Mouse (Mus musculus) kidney, postnatal 0 days (tissue): ENCODE data around the gene Cdc42bpa. TPM values are rescaled to one million over a fixed set of nuclear protein-coding genes. Genes with fewer than 3 reads are reported as not detected.

Experiments used
- ATAC-seq: fragments of 200-750 bp; cut with Nextera tagmentation; replicated peaks from 2 replicates; pipeline ENCODE4 v1.8.0; 2017; ENCODE audit warnings: low read depth, moderate number of reproducible peaks, moderate TSS enrichment, moderate library complexity; ENCODE audit not compliant: low FRiP score
- DNase-seq: peaks from one replicate; pipeline ENCODE4 v3.0.0-alpha.2; 2016; ENCODE audit warnings: low spot score
- H3K27ac ChIP-seq: fragments of 300-500 bp; sonication (generic); 2 replicates; pipeline ENCODE4 v1.5.1; 2014; ENCODE audit warnings: mild to moderate bottlenecking
- H3K27me3 ChIP-seq: fragments of 300-500 bp; sonication (generic); 2 replicates; pipeline ENCODE4 v1.6.1; 2014; ENCODE audit warnings: low read length, mixed read lengths; ENCODE audit not compliant: insufficient read depth
- H3K36me3 ChIP-seq: fragments of 300-500 bp; sonication (generic); 2 replicates; pipeline ENCODE4 v1.6.1; 2014; ENCODE audit warnings: low read length, mixed read lengths; ENCODE audit not compliant: insufficient read depth
- H3K4me1 ChIP-seq: fragments of 300-500 bp; sonication (generic); replicated peaks from 2 replicates; pipeline ENCODE4 v1.6.1; 2014; ENCODE audit warnings: antibody characterized with exemption, low read length, mixed read lengths; ENCODE audit not compliant: insufficient read depth
- H3K4me2 ChIP-seq: fragments of 300-500 bp; sonication (generic); 2 replicates; pipeline ENCODE4 v1.6.1; 2014; ENCODE audit warnings: mild to moderate bottlenecking, low read length, moderate library complexity, mixed read lengths
- H3K4me3 ChIP-seq: fragments of 300-500 bp; sonication (generic); replicated peaks from 2 replicates; pipeline ENCODE4 v1.5.1; 2014; ENCODE audit warnings: low read depth, low read length
- H3K9ac ChIP-seq: fragments of 300-500 bp; sonication (generic); 2 replicates; pipeline ENCODE4 v1.6.1; 2014; ENCODE audit warnings: low read depth, low read length
- H3K9me3 ChIP-seq: fragments of 300-500 bp; sonication (generic); replicated peaks from 2 replicates; pipeline ENCODE4 v1.6.1; 2016; ENCODE audit warnings: low read length, inconsistent platforms, mixed read lengths
- CTCF ChIP-seq: IDR thresholded peaks from 2 replicates; pipeline ENCODE4 v1.5.1; 2016; ENCODE audit warnings: antibody characterized with exemption, low read depth, mild to moderate bottlenecking, moderate library complexity
- WGBS: fragments of 180-500 bp; shearing (Covaris S2); extraction: QIAGEN DNeasy Blood & Tissue Kit; methylation state at CpG from one replicate; pipeline ENCODE4 v1.1.7; 2014; 5-methylcytosine and 5-hydroxymethylcytosine counted together
- polyA plus RNA-seq: library from polyadenylated mRNA; unstranded; fragments of >200 nt; fragmentation: Nextera tagmentation; extraction: Ambion mirVana; gene quantifications from 2 replicates; pipeline ENCODE4 v1.2.1, GENCODE M21; 2015

The Cdc42bpa gene
- polyA plus RNA-seq, 1 experiment from 2014 or later = 15.8 TPM

- WGBS = 85% methylated on average over 1 of the region's 1 CpGs
Measured at GRCm38 (mm10) chr1:179984171-179984570, 23.9 kb downstream of the Cdc42bpa start.

DNA sequence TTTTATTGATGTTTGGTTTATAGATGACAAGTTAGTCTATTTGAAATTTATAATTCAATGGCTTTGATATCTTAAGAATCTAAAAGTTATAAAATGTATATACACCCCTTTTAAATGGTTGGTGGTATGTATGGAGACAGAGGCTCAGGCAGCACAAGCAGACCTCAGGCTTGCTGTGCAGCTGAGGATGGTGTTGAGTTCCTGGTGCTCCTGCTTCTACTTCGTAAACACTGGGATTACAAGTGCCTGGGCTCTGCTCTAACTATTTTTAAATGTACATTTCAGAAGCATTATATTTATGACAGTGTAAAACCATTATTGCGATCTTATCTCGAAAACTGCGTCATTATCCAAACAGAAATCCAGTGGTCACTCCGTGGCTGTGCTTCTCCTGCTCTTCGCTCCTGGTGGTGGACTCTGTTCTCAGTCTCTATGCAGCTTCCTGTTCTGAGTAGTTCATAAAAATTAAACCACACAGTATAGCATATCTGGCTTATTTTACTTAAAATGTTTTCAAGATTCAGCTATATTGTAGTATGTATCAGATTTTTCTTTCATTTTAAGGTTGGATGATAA lies 31.5 kb downstream of the Cdc42bpa start:
- Histone ChIP-seq H3K27ac (no peak overlapping the region), H3K36me3 (no peaks in the 10 kb centered on the region), H3K4me2 (peak overlapping the region; percentile 7; the same call in 1 of the 2 replicates), H3K4me1 (no peaks in the 10 kb centered on the region), H3K9ac (no peak overlapping the region), H3K4me3 (no peak overlapping the region), H3K27me3 (no peaks in the 10 kb centered on the region), H3K9me3 (no peaks in the 10 kb centered on the region)
- 57% methylated on average over 6 of the region's 6 CpGs for WGBS
- DNase-seq (peak; percentile 35), ATAC-seq (no peak)
- TF ChIP-seq CTCF = no peak

More at GRCm38 (mm10) chr1:179984171-179984570, 23.9 kb downstream of the Cdc42bpa start:
- Histone ChIP-seq H3K27ac (no peak overlapping the region), H3K9me3 (no peaks in the 10 kb centered on the region), H3K27me3 (no peaks in the 10 kb centered on the region), H3K9ac (no peak overlapping the region), H3K4me2 (no peak overlapping the region), H3K36me3 (no peaks in the 10 kb centered on the region), H3K4me1 (no peaks in the 10 kb centered on the region), H3K4me3 (no peak overlapping the region)
- no peak for TF ChIP-seq CTCF
- DNase-seq = no peak
- ATAC-seq = no peak

DNA sequence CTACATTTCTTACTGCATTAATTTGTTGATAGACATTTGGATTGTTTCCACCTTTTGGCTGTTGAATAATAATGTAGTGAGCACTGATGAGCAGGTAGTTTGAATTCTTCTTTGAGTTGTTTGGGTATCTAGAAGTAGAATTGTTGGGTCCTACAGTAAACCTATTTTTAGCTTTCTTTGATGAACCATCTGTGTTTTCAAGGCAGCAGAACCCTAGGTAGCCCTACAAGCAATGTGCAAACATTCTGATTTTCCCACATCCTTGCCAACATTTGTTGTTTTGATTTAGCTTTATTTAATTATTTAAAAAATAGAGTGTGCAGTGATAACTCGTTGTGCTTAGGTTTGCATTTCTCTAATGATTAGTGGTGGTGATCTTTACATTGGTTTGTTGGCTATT lies 32.0 kb downstream of the Cdc42bpa start:
- H3K27me3 ChIP-seq = no peaks in the 10 kb centered on the region
- H3K4me2 ChIP-seq = no peak overlapping the region
- no peak overlapping the region for H3K9ac ChIP-seq
- H3K9me3 ChIP-seq = no peaks in the 10 kb centered on the region
- TF ChIP-seq CTCF = no peak
- 56% methylated on average over 1 of the region's 1 CpGs for WGBS
- DNase-seq (no peak), ATAC-seq (no peak)
- no peaks in the 10 kb centered on the region for H3K36me3 ChIP-seq
- H3K4me3 ChIP-seq = no peak overlapping the region
- H3K4me1 ChIP-seq = no peaks in the 10 kb centered on the region
- H3K27ac ChIP-seq = no peak overlapping the region

DNA sequence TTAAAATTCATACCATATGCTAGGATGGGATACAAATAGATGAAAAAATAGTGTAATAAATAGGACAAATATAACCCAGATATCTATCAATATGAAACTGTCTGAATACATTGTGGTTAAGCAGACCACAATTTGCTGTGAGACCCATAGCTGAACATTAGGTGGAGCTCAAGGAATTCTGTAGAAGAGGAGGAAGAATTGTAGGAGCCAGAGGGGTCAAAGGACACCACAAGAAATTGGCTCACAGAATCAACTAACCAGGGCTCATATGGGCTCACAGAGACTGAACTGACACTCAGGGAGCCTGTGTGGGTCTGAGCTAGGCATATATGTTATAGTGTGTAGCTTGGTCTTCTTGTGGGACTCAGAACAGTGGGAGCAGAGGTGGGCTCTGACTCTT lies 47.8 kb downstream of the Cdc42bpa start:
- ATAC-seq = no peak
- Histone ChIP-seq H3K27me3 (no peaks in the 10 kb centered on the region), H3K27ac (no peak overlapping the region), H3K4me1 (no peaks in the 10 kb centered on the region), H3K4me3 (no peak overlapping the region), H3K9ac (no peak overlapping the region), H3K36me3 (no peaks in the 10 kb centered on the region), H3K9me3 (no peaks in the 10 kb centered on the region), H3K4me2 (no peak overlapping the region)
- peak; percentile 54 for TF ChIP-seq CTCF
- DNase-seq = peak; percentile 39

GRCm38 (mm10) chr1:180013479-180013878 lies 53.2 kb downstream of the Cdc42bpa start:
- 87% methylated on average over 4 of the region's 4 CpGs for WGBS
- no peak for ATAC-seq
- Histone ChIP-seq H3K9ac (no peak overlapping the region), H3K4me2 (no peak overlapping the region), H3K9me3 (no peaks in the 10 kb centered on the region), H3K27me3 (no peaks in the 10 kb centered on the region), H3K4me3 (no peak overlapping the region), H3K4me1 (no peaks in the 10 kb centered on the region), H3K36me3 (no peaks in the 10 kb centered on the region), H3K27ac (no peak overlapping the region)
- no peak for TF ChIP-seq CTCF
- DNase-seq = no peak

DNA sequence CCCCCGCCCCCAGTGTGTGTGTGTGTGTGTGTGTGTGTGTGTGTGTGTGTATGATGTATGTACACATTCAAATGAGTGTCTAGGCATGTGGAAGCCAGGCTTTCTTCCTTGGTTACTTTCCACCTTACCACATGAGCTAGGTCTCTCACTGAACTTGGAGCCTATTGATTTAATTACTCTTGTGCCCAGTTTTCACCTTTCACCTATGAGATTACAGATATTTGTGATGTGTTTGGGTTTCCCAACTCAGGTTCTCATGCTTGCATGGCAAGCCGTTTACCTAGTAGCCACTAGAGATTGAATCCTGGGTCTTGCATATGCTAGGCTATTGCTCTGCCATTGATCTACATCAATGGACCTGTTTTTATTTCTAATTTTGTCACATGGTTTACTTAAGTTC lies 57.9 kb downstream of the Cdc42bpa start:
- no peak overlapping the region for H3K27ac ChIP-seq

More for the DNA sequence above, 57.9 kb downstream of the Cdc42bpa start:
- DNase-seq (no peak), ATAC-seq (no peak)
- no peak overlapping the region for H3K9ac ChIP-seq
- 90% methylated on average over 1 of the region's 2 CpGs for WGBS
- H3K4me3 ChIP-seq = no peak overlapping the region
- 0 out of 2 replicates have a peak, but pooled peaks cover 6% of the 10 kb centered on the region for H3K4me1 ChIP-seq
- H3K36me3 ChIP-seq = no peaks in the 10 kb centered on the region
- H3K27me3 ChIP-seq = no peaks in the 10 kb centered on the region
- H3K4me2 ChIP-seq = no peak overlapping the region
- TF ChIP-seq CTCF = no peak
- no peaks in the 10 kb centered on the region for H3K9me3 ChIP-seq
